Mouse (Mus musculus): Measurements from ENCODE around the gene Asb1.

- TF ChIP-seq MAFK (IDR thresholded peaks at IDR 0.05; ENCODE audit: insufficient read depth, low read depth, low read length) (no peak), CHD2 (IDR thresholded peaks at IDR 0.05; ENCODE audit: low read depth, low read length) (no peak), HCFC1 (IDR thresholded peaks at IDR 0.05; ENCODE audit: borderline replicate concordance, insufficient read depth, low read length) (no peak), ZNF384 (IDR thresholded peaks at IDR 0.05; ENCODE audit: low read depth, low read length) (no peak), ZC3H11A (IDR thresholded peaks at IDR 0.05; ENCODE audit: borderline replicate concordance, low read depth, low read length) (no peak)
These were observed 7.2 kb downstream of the Asb1 start for GRCm38 (mm10) chr1:91547567-91547966.

Measured in ES-E14 (cell line).